Mouse (Mus musculus) stomach, embryonic 14.5 days (tissue): ENCODE measurements at regions not wholly inside any gene's neighbourhood (a gene's known extent, or its start where the extent isn't known, plus 50 kb on each side); places are given as distances from the start of the nearest gene placed in this dataset.

Experiments used
- ATAC-seq: fragments of 200-750 bp; cut with Nextera tagmentation; 2 replicates; pipeline ENCODE4 v1.8.0; 2017; ENCODE audit warnings: low read depth, moderate TSS enrichment; ENCODE audit not compliant: insufficient number of reproducible peaks, insufficient read depth, low FRiP score
- H3K27ac ChIP-seq: fragments of 300-500 bp; sonication (generic); 2 replicates; pipeline ENCODE4 v1.5.1; 2014; ENCODE audit warnings: mild to moderate bottlenecking, low read length, moderate library complexity, mixed read lengths
- H3K27me3 ChIP-seq: fragments of 300-500 bp; sonication (generic); 2 replicates; pipeline ENCODE4 v1.6.1; 2014; ENCODE audit warnings: low read length, control low read depth, mixed read lengths; ENCODE audit not compliant: control insufficient read depth, insufficient read depth
- H3K36me3 ChIP-seq: fragments of 300-500 bp; sonication (generic); 2 replicates; pipeline ENCODE4 v1.6.1; 2014; ENCODE audit warnings: mild to moderate bottlenecking, control low read depth, low read length, moderate library complexity, mixed read lengths; ENCODE audit not compliant: control insufficient read depth, insufficient read depth
- H3K4me1 ChIP-seq: fragments of 300-500 bp; sonication (generic); 2 replicates; pipeline ENCODE4 v1.6.1; 2014; ENCODE audit warnings: low read length, control low read depth, mixed read lengths; ENCODE audit not compliant: control insufficient read depth, insufficient read depth
- H3K4me2 ChIP-seq: fragments of 300-500 bp; sonication (generic); replicated peaks from 2 replicates; pipeline ENCODE4 v1.6.1; 2014; ENCODE audit warnings: low read depth, low read length, control low read depth
- H3K4me3 ChIP-seq: fragments of 300-500 bp; sonication (generic); 2 replicates; pipeline ENCODE4 v1.5.1; 2014; ENCODE audit warnings: low read depth, low read length, control low read depth
- H3K9ac ChIP-seq: fragments of 300-500 bp; sonication (generic); replicated peaks from 2 replicates; pipeline ENCODE4 v1.6.1; 2014; ENCODE audit warnings: low read depth, mild to moderate bottlenecking, control low read depth, low read length, moderate library complexity, mixed read lengths
- H3K9me3 ChIP-seq: fragments of 300-500 bp; sonication (generic); 2 replicates; pipeline ENCODE4 v1.6.1; 2016; ENCODE audit warnings: low read depth, low read length, control low read depth; ENCODE audit not compliant: control insufficient read depth
- WGBS: fragments of 180-500 bp; shearing (Covaris S2); extraction: QIAGEN DNeasy Blood & Tissue Kit; methylation state at CpG from one replicate; pipeline ENCODE4 v1.1.7; 2014; 5-methylcytosine and 5-hydroxymethylcytosine counted together

GRCm38 (mm10) chr2:92819586-92819985 is 95.3 kb upstream of the Syt13 start:
- H3K9ac ChIP-seq = no peak overlapping the region
- no peak overlapping the region for H3K4me3 ChIP-seq
- no peaks in the 10 kb centered on the region for H3K27me3 ChIP-seq
- no peaks in the 10 kb centered on the region for H3K4me1 ChIP-seq
- no peaks in the 10 kb centered on the region for H3K36me3 ChIP-seq
- WGBS = 64% methylated on average over 6 of the region's 6 CpGs
- no peak for ATAC-seq
- H3K9me3 ChIP-seq = no peaks in the 10 kb centered on the region
- no peak overlapping the region for H3K4me2 ChIP-seq
- H3K27ac ChIP-seq = no peak overlapping the region

GRCm38 (mm10) chr2:92824325-92824724 is 90.6 kb upstream of the Syt13 start:
- Histone ChIP-seq H3K4me1 (0 out of 2 replicates have a peak, but pooled peaks cover 5% of the 10 kb centered on the region), H3K4me3 (no peak overlapping the region), H3K36me3 (no peaks in the 10 kb centered on the region), H3K4me2 (no peak overlapping the region), H3K27ac (no peak overlapping the region), H3K9me3 (no peaks in the 10 kb centered on the region), H3K27me3 (no peaks in the 10 kb centered on the region), H3K9ac (no peak overlapping the region)
- 78% methylated on average over 1 of the region's 1 CpGs for WGBS
- no peak; the same call in 1 of the 2 replicates for ATAC-seq

GRCm38 (mm10) chr2:92825395-92825794 is 89.5 kb upstream of the Syt13 start:
- H3K4me2 ChIP-seq = no peak overlapping the region
- 4% methylated on average over 6 of the region's 6 CpGs for WGBS

GRCm38 (mm10) chr2:92830134-92830533 is 84.8 kb upstream of the Syt13 start:
- Histone ChIP-seq H3K36me3 (no peaks in the 10 kb centered on the region), H3K4me3 (no peak overlapping the region), H3K27me3 (no peaks in the 10 kb centered on the region), H3K4me2 (no peak overlapping the region), H3K27ac (no peak overlapping the region), H3K4me1 (0 out of 2 replicates have a peak, but pooled peaks cover 3% of the 10 kb centered on the region), H3K9me3 (no peaks in the 10 kb centered on the region), H3K9ac (no peak overlapping the region)
- ATAC-seq = no peak
- WGBS = 79% methylated on average over 2 of the region's 2 CpGs

More at GRCm38 (mm10) chr2:92825395-92825794, 89.5 kb upstream of the Syt13 start:
- H3K9ac ChIP-seq = no peak overlapping the region
- no peak overlapping the region for H3K4me3 ChIP-seq
- no peaks in the 10 kb centered on the region for H3K27me3 ChIP-seq
- H3K27ac ChIP-seq = no peak overlapping the region
- H3K36me3 ChIP-seq = no peaks in the 10 kb centered on the region
- H3K9me3 ChIP-seq = no peaks in the 10 kb centered on the region
- 0 out of 2 replicates have a peak, but pooled peaks cover 5% of the 10 kb centered on the region for H3K4me1 ChIP-seq
- no peak for ATAC-seq

GRCm38 (mm10) chr2:92831784-92832183 is 83.1 kb upstream of the Syt13 start:
- Histone ChIP-seq H3K4me3 (no peak overlapping the region), H3K4me2 (no peak overlapping the region), H3K9me3 (no peaks in the 10 kb centered on the region), H3K4me1 (no peaks in the 10 kb centered on the region), H3K27me3 (no peaks in the 10 kb centered on the region), H3K9ac (no peak overlapping the region), H3K27ac (no peak overlapping the region), H3K36me3 (no peaks in the 10 kb centered on the region)
- 61% methylated on average over 7 of the region's 7 CpGs for WGBS
- ATAC-seq = no peak

- Histone ChIP-seq H3K27me3 (no peaks in the 10 kb centered on the region), H3K4me3 (no peak overlapping the region), H3K4me1 (no peaks in the 10 kb centered on the region), H3K27ac (no peak overlapping the region), H3K36me3 (no peaks in the 10 kb centered on the region), H3K9me3 (no peaks in the 10 kb centered on the region), H3K4me2 (no peak overlapping the region), H3K9ac (no peak overlapping the region)
- 69% methylated on average over 4 of the region's 4 CpGs for WGBS
- ATAC-seq = no peak
Observed at GRCm38 (mm10) chr2:92836203-92836602, 78.7 kb upstream of the Syt13 start.

GRCm38 (mm10) chr2:92838012-92838411 is 76.9 kb upstream of the Syt13 start:
- Histone ChIP-seq H3K27ac (no peak overlapping the region), H3K4me3 (no peak overlapping the region), H3K9ac (no peak overlapping the region), H3K36me3 (no peaks in the 10 kb centered on the region), H3K4me1 (no peaks in the 10 kb centered on the region), H3K4me2 (no peak overlapping the region), H3K27me3 (no peaks in the 10 kb centered on the region), H3K9me3 (no peaks in the 10 kb centered on the region)
- 89% methylated on average over 5 of the region's 5 CpGs for WGBS
- ATAC-seq = no peak

GRCm38 (mm10) chr2:92840009-92840408 is 74.9 kb upstream of the Syt13 start:
- ATAC-seq = no peak

GRCm38 (mm10) chr2:92841626-92842025 is 73.3 kb upstream of the Syt13 start:
- H3K9me3 ChIP-seq = no peaks in the 10 kb centered on the region

More at GRCm38 (mm10) chr2:92840009-92840408, 74.9 kb upstream of the Syt13 start:
- no peaks in the 10 kb centered on the region for H3K27me3 ChIP-seq
- no peaks in the 10 kb centered on the region for H3K36me3 ChIP-seq
- peaks cover 6% of the 10 kb centered on the region for H3K4me1 ChIP-seq
- no peaks in the 10 kb centered on the region for H3K9me3 ChIP-seq
- no peak overlapping the region for H3K4me3 ChIP-seq
- 18% methylated on average over 4 of the region's 4 CpGs for WGBS
- no peak overlapping the region for H3K27ac ChIP-seq
- no peak overlapping the region for H3K4me2 ChIP-seq
- no peak overlapping the region for H3K9ac ChIP-seq

More at GRCm38 (mm10) chr2:92841626-92842025, 73.3 kb upstream of the Syt13 start:
- Histone ChIP-seq H3K9ac (no peak overlapping the region), H3K27me3 (no peaks in the 10 kb centered on the region), H3K27ac (no peak overlapping the region), H3K36me3 (no peaks in the 10 kb centered on the region), H3K4me1 (peaks cover 15% of the 10 kb centered on the region), H3K4me3 (no peak overlapping the region), H3K4me2 (no peak overlapping the region)
- 36% methylated on average over 3 of the region's 3 CpGs for WGBS
- no peak for ATAC-seq
